Mouse (Mus musculus): ENCODE measurements around the gene Ooep. TPM values are rescaled to one million over a fixed set of nuclear protein-coding genes. Genes with fewer than 3 reads are reported as not detected.

The Ooep gene
- polyA plus RNA-seq, 1 experiment from 2014 or later = 0.12 TPM

Other genes starting within 250 kb of the Ooep start
- gene Gsta4, start 196.0 kb downstream of the Ooep start, polyA plus RNA-seq (2014; fragmentation: Nextera tagmentation; extraction: Ambion mirVana) = 33.3 and 40.6 TPM in 2 replicates
- gene Gsta1, start 148.1 kb downstream of the Ooep start, polyA plus RNA-seq (2014; fragmentation: Nextera tagmentation; extraction: Ambion mirVana) = not detected in 2 replicates
- gene Gm3776, start 121.6 kb downstream of the Ooep start, polyA plus RNA-seq (2014; fragmentation: Nextera tagmentation; extraction: Ambion mirVana) = not detected in 2 replicates
- not detected in 2 replicates for gene Gm10639, start 88.8 kb downstream of the Ooep start, polyA plus RNA-seq (2014; fragmentation: Nextera tagmentation; extraction: Ambion mirVana)
- gene Omt2a, start 63.9 kb downstream of the Ooep start, polyA plus RNA-seq (2014; fragmentation: Nextera tagmentation; extraction: Ambion mirVana) = not detected in 2 replicates
- not detected in 2 replicates for gene Omt2b, start 51.1 kb downstream of the Ooep start, polyA plus RNA-seq (2014; fragmentation: Nextera tagmentation; extraction: Ambion mirVana)
- not detected in 2 replicates for gene Gsta2, start 22.9 kb downstream of the Ooep start, polyA plus RNA-seq (2014; fragmentation: Nextera tagmentation; extraction: Ambion mirVana)
- 0.64 TPM in 1 of 2 replicates, not detected in the other for gene Dppa5a, start 10.5 kb downstream of the Ooep start, polyA plus RNA-seq (2014; fragmentation: Nextera tagmentation; extraction: Ambion mirVana)
- gene Ddx43, start 17.1 kb upstream of the Ooep start, polyA plus RNA-seq (2014; fragmentation: Nextera tagmentation; extraction: Ambion mirVana) = 0.19 and 0.21 TPM in 2 replicates
- 0.85 and 1.3 TPM in 2 replicates for gene Cgas, start 64.5 kb upstream of the Ooep start, polyA plus RNA-seq (2014; fragmentation: Nextera tagmentation; extraction: Ambion mirVana)
- gene Mto1, start 69.5 kb upstream of the Ooep start, polyA plus RNA-seq (2014; fragmentation: Nextera tagmentation; extraction: Ambion mirVana) = 43.0 and 44.4 TPM in 2 replicates
- gene Gm17324, start 70.1 kb upstream of the Ooep start, polyA plus RNA-seq (2014; fragmentation: Nextera tagmentation; extraction: Ambion mirVana) = 0.96 and 1.2 TPM in 2 replicates
- gene Eef1a1, start 110.4 kb upstream of the Ooep start, polyA plus RNA-seq (2014; fragmentation: Nextera tagmentation; extraction: Ambion mirVana) = 4,536 and 4,551 TPM in 2 replicates
- gene Slc17a5, start 209.3 kb upstream of the Ooep start, polyA plus RNA-seq (2014; fragmentation: Nextera tagmentation; extraction: Ambion mirVana) = 7.9 and 8.5 TPM in 2 replicates
- gene Cd109, start 236.8 kb upstream of the Ooep start, polyA plus RNA-seq (2014; fragmentation: Nextera tagmentation; extraction: Ambion mirVana) = 0.82 and 1.2 TPM in 2 replicates

Data from liver, embryonic 11.5 days (tissue).